Mouse (Mus musculus): ENCODE measurements around the gene Ninj2.

- TF ChIP-seq ZNF384 (IDR thresholded peaks at IDR 0.05; ENCODE audit: low read depth, low read length) = no peak
- TF ChIP-seq ZC3H11A (IDR thresholded peaks at IDR 0.05; ENCODE audit: borderline replicate concordance, low read depth, low read length) = no peak
- no peak for TF ChIP-seq HCFC1 (IDR thresholded peaks at IDR 0.05; ENCODE audit: borderline replicate concordance, insufficient read depth, low read length)
- no peak for TF ChIP-seq CHD2 (IDR thresholded peaks at IDR 0.05; ENCODE audit: low read depth, low read length)
- TF ChIP-seq MAFK (IDR thresholded peaks at IDR 0.05; ENCODE audit: insufficient read depth, low read depth, low read length) = no peak
Measured at GRCm38 (mm10) chr6:120148716-120149392, 55.7 kb downstream of the Ninj2 start.

Measured in ES-E14 (cell line).